Mouse (Mus musculus): ENCODE results near the gene Acot2. TPM values are rescaled to one million over a fixed set of nuclear protein-coding genes. Genes with fewer than 3 reads are reported as not detected.
A peak's percentile ranks its signal among the peaks of the same experiment; 100 is the strongest.

Acot2 gene
- total and polyA plus RNA-seq, 3 experiments = 9.8 to 13.0 TPM; not detected in 1

GRCm38 (mm10) chr12:84000418-84000817, 12.8 kb downstream of the Acot2 start (continued):
- TF ChIP-seq MYC (IDR thresholded peaks at IDR 0.05; ENCODE audit: low read depth, low read length) = peak; percentile 33; the same call in 1 of the 2 replicates
- TF ChIP-seq CTCF (IDR thresholded peaks at IDR 0.05 in 2 of 3, conservative IDR thresholded peaks at IDR 0.05 in 1 of 3; ENCODE audit: control insufficient read depth in 1 of 3, insufficient read depth in 1 of 3, low read depth in 2 of 3, low read length in 3 of 3, poor library complexity in 1 of 3, severe bottlenecking in 1 of 3) = no peak
- no peak for TF ChIP-seq POLR2AphosphoS2 (IDR thresholded peaks at IDR 0.05; ENCODE audit: low read length)
- peak; percentile 86 to 87 for TF ChIP-seq EP300 (IDR thresholded peaks at IDR 0.05; ENCODE audit: low read depth in 1 of 2, low read length in 2 of 2)
- TF ChIP-seq ELF1 (IDR thresholded peaks at IDR 0.05; ENCODE audit: low read depth, low read length) = peak; percentile 12; the same call in 1 of the 2 replicates
- TF ChIP-seq ETS1 (IDR thresholded peaks at IDR 0.05; ENCODE audit: low read depth, low read length) = peak; percentile 93
- TF ChIP-seq TBP (IDR thresholded peaks at IDR 0.05; ENCODE audit: low read depth, low read length) = peak; percentile 67
- peak; percentile 6; the same call in 1 of the 2 replicates for TF ChIP-seq ZNF384 (IDR thresholded peaks at IDR 0.05; ENCODE audit: low read depth, low read length)
- no peak for TF ChIP-seq TAL1 (IDR thresholded peaks at IDR 0.05; ENCODE audit: low read length)
- TF ChIP-seq USF2 (IDR thresholded peaks at IDR 0.05; ENCODE audit: borderline replicate concordance in 1 of 2, insufficient read depth in 1 of 2, low read depth in 1 of 2, low read length in 2 of 2) = no peak
- TF ChIP-seq POLR2AphosphoS5 (IDR thresholded peaks at IDR 0.05; ENCODE audit: borderline replicate concordance, low read depth, low read length) = no peak
- TF ChIP-seq RCOR1 (IDR thresholded peaks at IDR 0.05; ENCODE audit: low read depth, low read length) = peak; percentile 83
- no peak for TF ChIP-seq GABPA (IDR thresholded peaks at IDR 0.05; ENCODE audit: low read depth, low read length)
- TF ChIP-seq MEF2A (IDR thresholded peaks at IDR 0.05; ENCODE audit: extremely low read depth, insufficient replicate concordance, low read depth, low read length, poor library complexity, severe bottlenecking) = no peak
- TF ChIP-seq TCF12 (IDR thresholded peaks at IDR 0.05; ENCODE audit: low read depth, low read length) = peak; percentile 79

GRCm38 (mm10) chr12:84003866-84004265, 16.2 kb downstream of the Acot2 start:
- Histone ChIP-seq H3K36me3 (ENCODE audit: control insufficient read depth in 1 of 2, insufficient read depth in 2 of 2, low read length in 2 of 2) (peaks cover 0 to 17% of the 10 kb centered on the region in 2 experiments; a peak in 2 of 4 replicates), H3K27ac (ENCODE audit: control insufficient read depth, low read depth, low read length) (no peak overlapping the region), H3K27me3 (ENCODE audit: control insufficient read depth in 1 of 2, insufficient read depth in 2 of 2, low read length in 2 of 2) (no peaks in the 10 kb centered on the region), H3K9ac (ENCODE audit: control insufficient read depth, low read depth, low read length, poor library complexity, severe bottlenecking) (no peak overlapping the region), H3K79me2 (ENCODE audit: control insufficient read depth, insufficient read depth, low read length, poor library complexity) (no peaks in the 10 kb centered on the region), H3K4me1 (ENCODE audit: control insufficient read depth in 1 of 2, insufficient read depth in 2 of 2, low read length in 2 of 2) (peaks cover 8 to 12% of the 10 kb centered on the region in 2 experiments), H3K4me3 (ENCODE audit: control insufficient read depth in 1 of 2, insufficient read depth in 1 of 2, low read depth in 2 of 2, low read length in 2 of 2) (no peak overlapping the region), H3K9me3 (replicated peaks; ENCODE audit: insufficient read depth, low read length) (no peaks in the 10 kb centered on the region)
- DNase-seq (ENCODE audit: low read depth, low spot score) = no peak
- TF ChIP-seq MEF2A (IDR thresholded peaks at IDR 0.05; ENCODE audit: extremely low read depth, insufficient replicate concordance, low read depth, low read length, poor library complexity, severe bottlenecking) (no peak), ELF1 (IDR thresholded peaks at IDR 0.05; ENCODE audit: low read depth, low read length) (no peak), KAT2A (conservative IDR thresholded peaks at IDR 0.05; ENCODE audit: low read depth, low read length) (no peak), MAFK (IDR thresholded peaks at IDR 0.05; ENCODE audit: borderline replicate concordance, low read depth, low read length) (no peak), UBTF (IDR thresholded peaks at IDR 0.05; ENCODE audit: borderline replicate concordance, insufficient read depth, low read depth, low read length) (no peak), ZKSCAN1 (IDR thresholded peaks at IDR 0.05; ENCODE audit: low read depth, low read length) (no peak), POLR2A (IDR thresholded peaks at IDR 0.05; ENCODE audit: control insufficient read depth in 1 of 2, insufficient read depth in 1 of 2, low read depth in 1 of 2, low read length in 2 of 2, poor library complexity in 1 of 2) (no peak), TBP (IDR thresholded peaks at IDR 0.05; ENCODE audit: low read depth, low read length) (no peak), USF2 (IDR thresholded peaks at IDR 0.05; ENCODE audit: borderline replicate concordance in 1 of 2, insufficient read depth in 1 of 2, low read depth in 1 of 2, low read length in 2 of 2) (no peak), MYB (IDR thresholded peaks at IDR 0.05; ENCODE audit: low read depth, low read length) (no peak), CTCF (IDR thresholded peaks at IDR 0.05 in 2 of 3, conservative IDR thresholded peaks at IDR 0.05 in 1 of 3; ENCODE audit: control insufficient read depth in 1 of 3, insufficient read depth in 1 of 3, low read depth in 2 of 3, low read length in 3 of 3, poor library complexity in 1 of 3, severe bottlenecking in 1 of 3) (no peak), CHD1 (IDR thresholded peaks at IDR 0.05; ENCODE audit: low read depth, low read length) (no peak), CHD2 (IDR thresholded peaks at IDR 0.05; ENCODE audit: low read length) (no peak), ZMIZ1 (IDR thresholded peaks at IDR 0.05; ENCODE audit: low read depth, low read length) (no peak), ETS1 (IDR thresholded peaks at IDR 0.05; ENCODE audit: low read depth, low read length) (no peak), TCF12 (IDR thresholded peaks at IDR 0.05; ENCODE audit: low read depth, low read length) (no peak), POLR2AphosphoS2 (IDR thresholded peaks at IDR 0.05; ENCODE audit: low read length) (no peak)
